In genomic region chr8:4516162-4516561, GRCm38 (mm10) we compare ENCODE assay signal across 8 mouse cellular contexts. TPM values are rescaled to one million over a fixed set of nuclear protein-coding genes. Genes with fewer than 3 reads are reported as not detected.
DNase-seq lines count a peak whose midpoint lies in the region; ATAC-seq and TF ChIP-seq lines count a peak whose summit lies in the region.

No protein-coding gene starts in this region.

- H3K9ac ChIP-seq in embryonic facial prominence, embryonic 11.5 days (replicated peaks; ENCODE audit: low read length), result no peak overlapping the region
- H3K9ac ChIP-seq in kidney, embryonic 15.5 days, result no peak overlapping the region

- no peak overlapping the region for H3K4me2 ChIP-seq in embryonic facial prominence, embryonic 11.5 days (ENCODE audit: low read depth, low read length)
- no peak overlapping the region for H3K4me2 ChIP-seq in kidney, embryonic 15.5 days

- peak; percentile 51 for DNase-seq in gastrocnemius, adult 2 months
- DNase-seq in gastrocnemius, postnatal 10 days, result no peak
- peak; percentile 60 for DNase-seq in A20 (ENCODE audit: low read depth, low spot score)
- peak; percentile 72 for DNase-seq in adrenal gland, postnatal 14 days
- peak; percentile 31 for DNase-seq in embryonic facial prominence, embryonic 11.5 days (ENCODE audit: low spot score)
- DNase-seq in testis, postnatal 14 days (ENCODE audit: low spot score), result peak; percentile 15

- no peaks in the 10 kb centered on the region for H3K9me3 ChIP-seq in embryonic facial prominence, embryonic 11.5 days (replicated peaks; ENCODE audit: control insufficient read depth, low read length)
- H3K9me3 ChIP-seq in kidney, embryonic 15.5 days (replicated peaks), result no peaks in the 10 kb centered on the region

- H3K27ac ChIP-seq in gastrocnemius, adult 2 months, result no peak overlapping the region
- no peak overlapping the region for H3K27ac ChIP-seq in embryonic facial prominence, embryonic 11.5 days (replicated peaks; ENCODE audit: low read depth, low read length)
- no peak overlapping the region for H3K27ac ChIP-seq in kidney, embryonic 15.5 days

- peak; percentile 61 for TF ChIP-seq CTCF in gastrocnemius, adult 2 months (IDR thresholded peaks at IDR 0.05)

- intact Hi-C loops in gastrocnemius, adult 2 months (cut with DNase I), result loop anchor here (1.0 to 5.0 kb wide), 2 partner anchors 104 to 376 kb away; no protein-coding TSS in a partner anchor

- no peaks in the 10 kb centered on the region for H3K4me1 ChIP-seq in embryonic facial prominence, embryonic 11.5 days (ENCODE audit: control insufficient read depth, insufficient read depth, low read length)
- H3K4me1 ChIP-seq in kidney, embryonic 15.5 days, result peaks cover 11% of the 10 kb centered on the region

- WGBS in embryonic facial prominence, embryonic 11.5 days, result 77% methylated on average over 2 of the region's 2 CpGs
- WGBS in kidney, embryonic 15.5 days, result 84% methylated on average over 2 of the region's 2 CpGs

- H3K4me3 ChIP-seq in gastrocnemius, adult 2 months, result no peak overlapping the region
- no peak overlapping the region for H3K4me3 ChIP-seq in embryonic facial prominence, embryonic 11.5 days (ENCODE audit: low read depth, low read length)
- H3K4me3 ChIP-seq in kidney, embryonic 15.5 days (replicated peaks), result no peak overlapping the region

- H3K27me3 ChIP-seq in embryonic facial prominence, embryonic 11.5 days (ENCODE audit: control insufficient read depth, insufficient read depth, low read length), result no peaks in the 10 kb centered on the region
- no peaks in the 10 kb centered on the region for H3K27me3 ChIP-seq in kidney, embryonic 15.5 days

- no peaks in the 10 kb centered on the region; the same call in 1 of the 2 replicates for H3K36me3 ChIP-seq in embryonic facial prominence, embryonic 11.5 days (replicated peaks; ENCODE audit: control insufficient read depth, insufficient read depth, low read depth, low read length)
- peaks cover 36% of the 10 kb centered on the region for H3K36me3 ChIP-seq in kidney, embryonic 15.5 days

- no peak for ATAC-seq in embryonic facial prominence, embryonic 11.5 days (replicated peaks; ENCODE audit: insufficient number of reproducible peaks, low FRiP score, low TSS enrichment, low read depth)
- ATAC-seq in kidney, embryonic 15.5 days (replicated peaks; ENCODE audit: low FRiP score), result peak; percentile 27; the same call in 1 of the 2 replicates
- ATAC-seq in megakaryocyte progenitor cell, adult 5-6 weeks (replicated peaks; ENCODE audit: poor library complexity), result peak; percentile 84

RNA-seq across cellular contexts. Expression of gene Cers4, which starts 23.3 kb away (rescaled TPM):
- 1 to 10 TPM; 3.4 to 3.7 TPM for total RNA-seq in gastrocnemius, adult 2 months (2021)
- total RNA-seq in gastrocnemius, postnatal 10 days (2021), result 10 to 100 TPM in 1 of 2 experiments, 1 to 10 TPM in 1; 9.7 to 11.5 TPM
- total RNA-seq in adrenal gland, postnatal 14 days (2021), result 16.4 and 20.5 TPM in 2 replicates
- 7.9 and 10.3 TPM in 2 replicates for polyA plus RNA-seq in embryonic facial prominence, embryonic 11.5 days (2014; fragmentation: Nextera tagmentation; extraction: Ambion mirVana)
- polyA plus RNA-seq in kidney, embryonic 15.5 days (2015; fragmentation: Nextera tagmentation; extraction: Ambion mirVana), result 15.5 and 17.1 TPM in 2 replicates
- 1.8 and 3.2 TPM in 2 replicates for total RNA-seq in megakaryocyte progenitor cell, adult 5-6 weeks (2015)
- total RNA-seq in megakaryocyte progenitor cell, adult 5-6 weeks (2017), result 0.67 and 3.2 TPM in 2 replicates
